Mouse (Mus musculus): ENCODE data around the gene Srcap. TPM values are rescaled to one million over a fixed set of nuclear protein-coding genes. Genes with fewer than 3 reads are reported as not detected.
"Not testable (repeated sequence)": the region's sequence is repeated elsewhere in the genome, so short reads cannot be mapped to it uniquely, and the experiment has no call there.

The Srcap gene
- 12.2 and 13.6 TPM in 2 replicates for polyA plus RNA-seq (2015; fragmentation: Nextera tagmentation; extraction: Ambion mirVana)

- Histone ChIP-seq H3K9me3 (replicated peaks; ENCODE audit: control insufficient read depth, low read length) (no peaks in the 10 kb centered on the region), H3K4me1 (ENCODE audit: control insufficient read depth, low read depth, low read length) (peaks cover 20% of the 10 kb centered on the region), H3K36me3 (ENCODE audit: control insufficient read depth, insufficient read depth) (peaks cover 11% of the 10 kb centered on the region), H3K27ac (ENCODE audit: low read length) (peak within 1 kb of the TSS; percentile 99), H3K4me2 (ENCODE audit: low read depth, low read length) (peak within 1 kb of the TSS; percentile 83), H3K4me3 (ENCODE audit: low read depth, low read length) (peak within 1 kb of the TSS; percentile 98), H3K9ac (ENCODE audit: low read depth, low read length) (peak within 1 kb of the TSS; percentile 92), H3K27me3 (ENCODE audit: control insufficient read depth, insufficient read depth, low read depth, low read length) (no peaks in the 10 kb centered on the region)
- ATAC-seq (ENCODE audit: low read depth): peak; percentile 95
- under 1% methylated on average over 37 of the region's 37 CpGs for WGBS (ENCODE audit: insufficient replicate concordance)
Observed at GRCm38 (mm10) chr7:127511808-127512230, at the start of gene Srcap. TSS of gene Srcap (plus strand) at chr7:127511983.

GRCm38 (mm10) chr7:127465191-127465590, 46.6 kb upstream of the Srcap start:
- no peak for ATAC-seq (ENCODE audit: low read depth)
- 73% methylated on average over 3 of the region's 3 CpGs for WGBS (ENCODE audit: insufficient replicate concordance)
- Histone ChIP-seq H3K4me1 (ENCODE audit: control insufficient read depth, low read depth, low read length) (peaks cover 9% of the 10 kb centered on the region), H3K9me3 (replicated peaks; ENCODE audit: control insufficient read depth, low read length) (no peaks in the 10 kb centered on the region), H3K27me3 (ENCODE audit: control insufficient read depth, insufficient read depth, low read depth, low read length) (no peaks in the 10 kb centered on the region), H3K4me3 (ENCODE audit: low read depth, low read length) (no peak overlapping the region), H3K36me3 (ENCODE audit: control insufficient read depth, insufficient read depth) (peaks cover 10% of the 10 kb centered on the region), H3K9ac (ENCODE audit: low read depth, low read length) (no peak overlapping the region), H3K4me2 (ENCODE audit: low read depth, low read length) (no peak overlapping the region), H3K27ac (ENCODE audit: low read length) (no peak overlapping the region)

- ATAC-seq (ENCODE audit: low read depth): peak; percentile 66
- H3K9ac ChIP-seq (ENCODE audit: low read depth, low read length); H3K27me3 ChIP-seq (ENCODE audit: control insufficient read depth, insufficient read depth, low read depth, low read length); H3K27ac ChIP-seq (ENCODE audit: low read length); H3K36me3 ChIP-seq (ENCODE audit: control insufficient read depth, insufficient read depth); H3K9me3 ChIP-seq (replicated peaks; ENCODE audit: control insufficient read depth, low read length); H3K4me2 ChIP-seq (ENCODE audit: low read depth, low read length); H3K4me3 ChIP-seq (ENCODE audit: low read depth, low read length): not testable (repeated sequence)
- peaks cover 10% of the 10 kb centered on the region for H3K4me1 ChIP-seq (ENCODE audit: control insufficient read depth, low read depth, low read length)
- 79% methylated on average over 2 of the region's 2 CpGs for WGBS (ENCODE audit: insufficient replicate concordance)
Observed at GRCm38 (mm10) chr7:127465670-127466069, 46.1 kb upstream of the Srcap start.

GRCm38 (mm10) chr7:127466606-127467005, 45.2 kb upstream of the Srcap start:
- Histone ChIP-seq H3K4me1 (ENCODE audit: control insufficient read depth, low read depth, low read length) (peaks cover 10% of the 10 kb centered on the region), H3K36me3 (ENCODE audit: control insufficient read depth, insufficient read depth) (peaks cover 7% of the 10 kb centered on the region), H3K9me3 (replicated peaks; ENCODE audit: control insufficient read depth, low read length) (no peaks in the 10 kb centered on the region), H3K27me3 (ENCODE audit: control insufficient read depth, insufficient read depth, low read depth, low read length) (no peaks in the 10 kb centered on the region), H3K4me3 (ENCODE audit: low read depth, low read length) (no peak overlapping the region), H3K4me2 (ENCODE audit: low read depth, low read length) (no peak overlapping the region), H3K27ac (ENCODE audit: low read length) (no peak overlapping the region), H3K9ac (ENCODE audit: low read depth, low read length) (no peak overlapping the region)
- no peak for ATAC-seq (ENCODE audit: low read depth)
- WGBS (ENCODE audit: insufficient replicate concordance): 87% methylated on average over 4 of the region's 4 CpGs

GRCm38 (mm10) chr7:127470011-127470715, 41.6 kb upstream of the Srcap start:
- peaks cover 18% of the 10 kb centered on the region for H3K4me1 ChIP-seq (ENCODE audit: control insufficient read depth, low read depth, low read length)
- H3K27ac ChIP-seq (ENCODE audit: low read length): peak overlapping the region; percentile 97
- H3K4me2 ChIP-seq (ENCODE audit: low read depth, low read length): peak overlapping the region; percentile 89
- ATAC-seq (ENCODE audit: low read depth): 0 out of 2 replicates have a peak, but pooled peaks have one; percentile 8
- WGBS (ENCODE audit: insufficient replicate concordance): 9% methylated on average over 10 of the region's 10 CpGs
- H3K36me3 ChIP-seq (ENCODE audit: control insufficient read depth, insufficient read depth): peaks cover 28% of the 10 kb centered on the region
- no peaks in the 10 kb centered on the region for H3K27me3 ChIP-seq (ENCODE audit: control insufficient read depth, insufficient read depth, low read depth, low read length)
- peak overlapping the region; percentile 92 for H3K9ac ChIP-seq (ENCODE audit: low read depth, low read length)
- no peaks in the 10 kb centered on the region for H3K9me3 ChIP-seq (replicated peaks; ENCODE audit: control insufficient read depth, low read length)
- peak overlapping the region; percentile 88 for H3K4me3 ChIP-seq (ENCODE audit: low read depth, low read length)

GRCm38 (mm10) chr7:127470743-127471645, 40.8 kb upstream of the Srcap start:
- no peaks in the 10 kb centered on the region for H3K9me3 ChIP-seq (replicated peaks; ENCODE audit: control insufficient read depth, low read length)
- H3K4me3 ChIP-seq (ENCODE audit: low read depth, low read length): peak overlapping the region; percentile 88
- peaks cover 15% of the 10 kb centered on the region for H3K4me1 ChIP-seq (ENCODE audit: control insufficient read depth, low read depth, low read length)
- under 1% methylated on average over 45 of the region's 46 CpGs for WGBS (ENCODE audit: insufficient replicate concordance)
- peak overlapping the region; percentile 97 for H3K27ac ChIP-seq (ENCODE audit: low read length)
- peaks cover 36% of the 10 kb centered on the region for H3K36me3 ChIP-seq (ENCODE audit: control insufficient read depth, insufficient read depth)
- H3K27me3 ChIP-seq (ENCODE audit: control insufficient read depth, insufficient read depth, low read depth, low read length): no peaks in the 10 kb centered on the region
- peak overlapping the region; percentile 92 for H3K9ac ChIP-seq (ENCODE audit: low read depth, low read length)
- ATAC-seq (ENCODE audit: low read depth): peak; percentile 93
- peak overlapping the region; percentile 89 for H3K4me2 ChIP-seq (ENCODE audit: low read depth, low read length)

- peak; percentile 22 for ATAC-seq (ENCODE audit: low read depth)
- WGBS (ENCODE audit: insufficient replicate concordance): under 1% methylated on average over 24 of the region's 25 CpGs
- Histone ChIP-seq H3K36me3 (ENCODE audit: control insufficient read depth, insufficient read depth) (peaks cover 41% of the 10 kb centered on the region), H3K27ac (ENCODE audit: low read length) (peak overlapping the region; percentile 97), H3K4me2 (ENCODE audit: low read depth, low read length) (peak overlapping the region; percentile 89), H3K4me1 (ENCODE audit: control insufficient read depth, low read depth, low read length) (peaks cover 18% of the 10 kb centered on the region), H3K9me3 (replicated peaks; ENCODE audit: control insufficient read depth, low read length) (no peaks in the 10 kb centered on the region), H3K27me3 (ENCODE audit: control insufficient read depth, insufficient read depth, low read depth, low read length) (no peaks in the 10 kb centered on the region), H3K4me3 (ENCODE audit: low read depth, low read length) (peak overlapping the region; percentile 88), H3K9ac (ENCODE audit: low read depth, low read length) (peak overlapping the region; percentile 92)
Observed at GRCm38 (mm10) chr7:127471646-127472010, 40.2 kb upstream of the Srcap start.

- H3K27me3 ChIP-seq (ENCODE audit: control insufficient read depth, insufficient read depth, low read depth, low read length): no peaks in the 10 kb centered on the region
- peak overlapping the region; percentile 89 for H3K4me2 ChIP-seq (ENCODE audit: low read depth, low read length)
- peak overlapping the region; percentile 92 for H3K9ac ChIP-seq (ENCODE audit: low read depth, low read length)
- peak overlapping the region; percentile 88 for H3K4me3 ChIP-seq (ENCODE audit: low read depth, low read length)
- H3K9me3 ChIP-seq (replicated peaks; ENCODE audit: control insufficient read depth, low read length): no peaks in the 10 kb centered on the region
- peak overlapping the region; percentile 97 for H3K27ac ChIP-seq (ENCODE audit: low read length)
- no peak for ATAC-seq (ENCODE audit: low read depth)
- H3K4me1 ChIP-seq (ENCODE audit: control insufficient read depth, low read depth, low read length): peaks cover 22% of the 10 kb centered on the region
- 3% methylated on average over 7 of the region's 7 CpGs for WGBS (ENCODE audit: insufficient replicate concordance)
- peaks cover 41% of the 10 kb centered on the region for H3K36me3 ChIP-seq (ENCODE audit: control insufficient read depth, insufficient read depth)
Observed at GRCm38 (mm10) chr7:127472060-127472459, 39.7 kb upstream of the Srcap start.

All from liver, embryonic 16.5 days (tissue).